Mouse (Mus musculus): ENCODE results near the gene Myo1h. TPM values are rescaled to one million over a fixed set of nuclear protein-coding genes. Genes with fewer than 3 reads are reported as not detected.

Myo1h gene
- 0.09 and 0.22 TPM in 2 replicates for polyA plus RNA-seq (2012; rRNA removed)

DNA sequence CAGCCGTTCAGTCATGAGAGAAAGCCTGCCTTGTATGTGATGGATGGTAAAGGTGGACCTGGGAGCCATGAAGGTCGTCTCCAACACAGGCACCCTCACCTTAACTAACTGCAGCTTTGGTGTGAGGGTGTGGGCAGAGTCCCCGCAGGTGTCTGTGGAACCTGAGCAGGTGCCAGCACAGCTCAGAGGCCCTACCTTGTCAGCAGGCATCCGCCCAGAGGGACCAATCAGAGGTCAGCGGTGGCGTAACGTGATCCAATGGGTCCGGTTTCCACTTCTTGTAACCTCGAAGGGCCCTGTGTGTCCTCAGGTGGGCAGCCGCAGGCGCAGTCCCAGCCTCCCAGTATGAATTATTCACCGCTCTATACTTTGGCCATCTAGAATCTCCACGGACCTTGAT, at the start of gene Myo1h:
Gene Myo1h (plus strand): TSS at position 293 of the 400 bp plus-strand sequence.
- H3K4me3 ChIP-seq (ENCODE audit: insufficient read depth, low read depth, low read length), result no peak within 1 kb of the TSS
- TF ChIP-seq POLR2A (IDR thresholded peaks at IDR 0.05; ENCODE audit: low read depth, low read length) (no peak), CTCF (conservative IDR thresholded peaks at IDR 0.05; ENCODE audit: insufficient read depth, insufficient read length, low read depth, low read length) (no peak)
- no peak within 1 kb of the TSS for H3K27ac ChIP-seq (ENCODE audit: insufficient read depth, low read depth, low read length)
- 29% methylated on average over 13 of the region's 13 CpGs for WGBS
- no peaks in the 10 kb centered on the region for H3K27me3 ChIP-seq (replicated peaks; ENCODE audit: control insufficient read depth, insufficient read depth, low read length)
- no peaks in the 10 kb centered on the region for H3K36me3 ChIP-seq (ENCODE audit: control insufficient read depth, insufficient read depth, low read length)
- H3K4me1 ChIP-seq (ENCODE audit: control insufficient read depth, insufficient read depth, low read length), result no peaks in the 10 kb centered on the region
- DNase-seq, result no peak

- Histone ChIP-seq H3K27me3 (replicated peaks; ENCODE audit: control insufficient read depth, insufficient read depth, low read length) (no peaks in the 10 kb centered on the region), H3K36me3 (ENCODE audit: control insufficient read depth, insufficient read depth, low read length) (no peaks in the 10 kb centered on the region), H3K27ac (ENCODE audit: insufficient read depth, low read depth, low read length) (no peak overlapping the region), H3K4me3 (ENCODE audit: insufficient read depth, low read depth, low read length) (no peak overlapping the region), H3K4me1 (ENCODE audit: control insufficient read depth, insufficient read depth, low read length) (no peaks in the 10 kb centered on the region)
- TF ChIP-seq CTCF (conservative IDR thresholded peaks at IDR 0.05; ENCODE audit: insufficient read depth, insufficient read length, low read depth, low read length) (no peak), POLR2A (IDR thresholded peaks at IDR 0.05; ENCODE audit: low read depth, low read length) (no peak)
- WGBS, result 57% methylated on average over 14 of the region's 14 CpGs
- DNase-seq, result no peak
Observed at GRCm38 (mm10) chr5:114239737-114240136, 49.2 kb upstream of the Myo1h start.

GRCm38 (mm10) chr5:114246465-114246864, 42.5 kb upstream of the Myo1h start:
- no peaks in the 10 kb centered on the region for H3K4me1 ChIP-seq (ENCODE audit: control insufficient read depth, insufficient read depth, low read length)
- no peak for DNase-seq
- WGBS, result 80% methylated on average over 7 of the region's 7 CpGs

GRCm38 (mm10) chr5:114248174-114248589, 40.8 kb upstream of the Myo1h start:
- no peak for TF ChIP-seq POLR2A (IDR thresholded peaks at IDR 0.05; ENCODE audit: low read depth, low read length)
- TF ChIP-seq CTCF (conservative IDR thresholded peaks at IDR 0.05; ENCODE audit: insufficient read depth, insufficient read length, low read depth, low read length), result peak; percentile 73
- Histone ChIP-seq H3K36me3 (ENCODE audit: control insufficient read depth, insufficient read depth, low read length) (no peaks in the 10 kb centered on the region), H3K27ac (ENCODE audit: insufficient read depth, low read depth, low read length) (no peak overlapping the region), H3K4me3 (ENCODE audit: insufficient read depth, low read depth, low read length) (no peak overlapping the region), H3K4me1 (ENCODE audit: control insufficient read depth, insufficient read depth, low read length) (no peaks in the 10 kb centered on the region), H3K27me3 (replicated peaks; ENCODE audit: control insufficient read depth, insufficient read depth, low read length) (no peaks in the 10 kb centered on the region)
- WGBS, result 19% methylated on average over 14 of the region's 14 CpGs
- DNase-seq, result peak; percentile 59

More at GRCm38 (mm10) chr5:114246465-114246864, 42.5 kb upstream of the Myo1h start:
- no peak for TF ChIP-seq POLR2A (IDR thresholded peaks at IDR 0.05; ENCODE audit: low read depth, low read length)
- no peak for TF ChIP-seq CTCF (conservative IDR thresholded peaks at IDR 0.05; ENCODE audit: insufficient read depth, insufficient read length, low read depth, low read length)
- no peak overlapping the region for H3K27ac ChIP-seq (ENCODE audit: insufficient read depth, low read depth, low read length)
- no peaks in the 10 kb centered on the region for H3K36me3 ChIP-seq (ENCODE audit: control insufficient read depth, insufficient read depth, low read length)
- H3K4me3 ChIP-seq (ENCODE audit: insufficient read depth, low read depth, low read length), result no peak overlapping the region
- no peaks in the 10 kb centered on the region for H3K27me3 ChIP-seq (replicated peaks; ENCODE audit: control insufficient read depth, insufficient read depth, low read length)

DNA sequence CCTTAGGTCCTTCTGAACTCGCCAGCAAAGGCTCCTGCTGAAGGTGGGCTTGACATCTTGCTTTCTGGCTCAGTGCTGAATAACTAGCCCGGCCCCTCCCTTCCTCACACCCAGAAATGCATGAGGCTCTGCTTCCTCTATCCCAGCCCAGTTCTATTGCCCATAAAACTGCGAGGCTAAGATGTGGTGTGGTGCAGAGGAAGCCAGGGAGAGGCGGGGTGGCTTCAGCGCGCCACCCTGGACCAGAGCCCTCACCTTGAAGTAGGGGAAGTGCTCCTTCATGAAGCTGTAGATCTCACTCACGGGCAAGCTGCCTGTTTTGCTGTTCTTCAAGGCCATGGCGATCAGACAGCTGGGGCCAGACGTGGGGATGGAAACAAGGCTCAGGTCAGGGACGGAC, 29.5 kb upstream of the Myo1h start:
- DNase-seq, result no peak

DNA sequence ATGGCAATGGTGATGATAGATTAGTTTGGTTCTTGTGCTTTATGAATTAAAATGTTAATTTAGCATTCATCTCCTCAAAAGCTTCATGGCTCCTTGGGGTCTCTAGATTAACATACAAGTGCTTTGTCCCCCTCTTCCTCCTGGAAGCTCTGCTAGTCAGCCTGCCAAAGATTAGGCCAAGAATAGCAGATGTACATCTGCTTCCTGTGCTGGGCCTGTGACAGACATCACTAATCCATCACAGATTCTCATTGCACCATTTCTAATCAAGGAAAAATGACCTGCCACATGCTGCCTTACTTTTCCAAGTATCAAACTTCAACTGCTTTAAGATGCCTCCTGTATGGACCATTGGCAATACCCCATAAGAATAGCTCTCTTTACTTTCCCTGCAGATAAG, 27.5 kb upstream of the Myo1h start:
- Histone ChIP-seq H3K27ac (ENCODE audit: insufficient read depth, low read depth, low read length) (no peak overlapping the region), H3K36me3 (ENCODE audit: control insufficient read depth, insufficient read depth, low read length) (no peaks in the 10 kb centered on the region), H3K4me3 (ENCODE audit: insufficient read depth, low read depth, low read length) (no peak overlapping the region), H3K27me3 (replicated peaks; ENCODE audit: control insufficient read depth, insufficient read depth, low read length) (no peaks in the 10 kb centered on the region), H3K4me1 (ENCODE audit: control insufficient read depth, insufficient read depth, low read length) (no peaks in the 10 kb centered on the region)
- TF ChIP-seq CTCF (conservative IDR thresholded peaks at IDR 0.05; ENCODE audit: insufficient read depth, insufficient read length, low read depth, low read length) (no peak), POLR2A (IDR thresholded peaks at IDR 0.05; ENCODE audit: low read depth, low read length) (no peak)
- no peak for DNase-seq

More for the DNA sequence above, 29.5 kb upstream of the Myo1h start:
- no peaks in the 10 kb centered on the region for H3K36me3 ChIP-seq (ENCODE audit: control insufficient read depth, insufficient read depth, low read length)
- TF ChIP-seq CTCF (conservative IDR thresholded peaks at IDR 0.05; ENCODE audit: insufficient read depth, insufficient read length, low read depth, low read length) (no peak), POLR2A (IDR thresholded peaks at IDR 0.05; ENCODE audit: low read depth, low read length) (no peak)
- H3K4me1 ChIP-seq (ENCODE audit: control insufficient read depth, insufficient read depth, low read length), result no peaks in the 10 kb centered on the region
- no peak overlapping the region for H3K4me3 ChIP-seq (ENCODE audit: insufficient read depth, low read depth, low read length)
- no peaks in the 10 kb centered on the region for H3K27me3 ChIP-seq (replicated peaks; ENCODE audit: control insufficient read depth, insufficient read depth, low read length)
- WGBS, result 65% methylated on average over 10 of the region's 10 CpGs
- H3K27ac ChIP-seq (ENCODE audit: insufficient read depth, low read depth, low read length), result no peak overlapping the region

DNA sequence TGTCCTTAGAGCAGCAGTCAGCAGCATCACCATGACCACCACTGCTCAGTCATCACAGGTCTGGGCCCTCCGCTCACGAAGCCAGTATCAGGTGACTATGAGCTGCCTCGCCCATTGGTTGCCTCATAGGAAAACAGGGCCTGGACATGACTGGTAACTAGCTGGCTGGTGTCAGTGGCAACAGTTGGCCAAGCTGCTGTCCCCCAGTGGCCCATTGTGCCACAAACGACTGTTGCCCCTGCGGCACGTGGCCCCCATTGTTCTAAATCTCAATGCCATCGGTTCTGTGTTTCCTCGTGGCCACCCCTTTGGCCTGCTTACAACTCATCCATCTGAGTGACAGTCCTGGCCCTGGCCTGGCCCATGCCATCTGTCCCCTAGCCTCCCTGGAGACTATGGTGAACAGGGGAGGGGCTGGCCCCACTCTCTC, 24.9 kb upstream of the Myo1h start:
- WGBS, result 80% methylated on average over 8 of the region's 8 CpGs
- H3K4me1 ChIP-seq (ENCODE audit: control insufficient read depth, insufficient read depth, low read length), result no peaks in the 10 kb centered on the region
- no peak for DNase-seq
- no peak overlapping the region for H3K4me3 ChIP-seq (ENCODE audit: insufficient read depth, low read depth, low read length)
- no peaks in the 10 kb centered on the region for H3K36me3 ChIP-seq (ENCODE audit: control insufficient read depth, insufficient read depth, low read length)
- H3K27ac ChIP-seq (ENCODE audit: insufficient read depth, low read depth, low read length), result no peak overlapping the region
- TF ChIP-seq CTCF (conservative IDR thresholded peaks at IDR 0.05; ENCODE audit: insufficient read depth, insufficient read length, low read depth, low read length), result no peak
- no peak for TF ChIP-seq POLR2A (IDR thresholded peaks at IDR 0.05; ENCODE audit: low read depth, low read length)
- H3K27me3 ChIP-seq (replicated peaks; ENCODE audit: control insufficient read depth, insufficient read depth, low read length), result no peaks in the 10 kb centered on the region
